Mouse (Mus musculus) ES-Bruce4 (cell line): Measurements from ENCODE around the gene 1700020D05Rik.

Experiments
- CTCF ChIP-seq: IDR thresholded peaks from one replicate; pipeline ENCODE4 v1.8.1; 2011; ENCODE audit warnings: low read depth, low read length
- EP300 ChIP-seq: IDR thresholded peaks from 2 replicates; pipeline ENCODE4 v1.6.1; 2011; ENCODE audit warnings: low read depth, low read length; ENCODE audit not compliant: insufficient read depth
- POLR2A ChIP-seq: IDR thresholded peaks from one replicate; pipeline ENCODE4 v1.8.1; 2011; ENCODE audit warnings: low read length; ENCODE audit not compliant: insufficient read depth

GRCm38 (mm10) chr19:5516906-5517505 is 13.4 kb upstream of the 1700020D05Rik start:
- TF ChIP-seq CTCF (no peak), EP300 (no peak), POLR2A (no peak)
